Mouse (Mus musculus) hindbrain, postnatal 0 days (tissue): ENCODE results near the gene Abcc8. TPM values are rescaled to one million over a fixed set of nuclear protein-coding genes. Genes with fewer than 3 reads are reported as not detected.
A peak's percentile ranks its signal among the peaks of the same experiment; 100 is the strongest.

Source experiments
- ATAC-seq: fragments of 200-750 bp; cut with Nextera tagmentation; 2 replicates; pipeline ENCODE4 v1.8.0; 2017; ENCODE audit warnings: mild to moderate bottlenecking, moderate TSS enrichment, moderate library complexity
- DNase-seq: peaks from one replicate; pipeline ENCODE4 v3.0.0-alpha.2; 2015; ENCODE audit warnings: low spot score
- H3K27ac ChIP-seq: fragments of 300-500 bp; sonication (generic); 2 replicates; pipeline ENCODE4 v1.5.1; 2014; ENCODE audit warnings: mild to moderate bottlenecking
- H3K27me3 ChIP-seq: fragments of 300-500 bp; sonication (generic); 2 replicates; pipeline ENCODE4 v1.6.1; 2014; ENCODE audit warnings: low read length, mixed read lengths; ENCODE audit not compliant: insufficient read depth
- H3K36me3 ChIP-seq: fragments of 300-500 bp; sonication (generic); 2 replicates; pipeline ENCODE4 v1.6.1; 2014; ENCODE audit warnings: low read length, mixed read lengths; ENCODE audit not compliant: insufficient read depth
- H3K4me1 ChIP-seq: fragments of 300-500 bp; sonication (generic); 2 replicates; pipeline ENCODE4 v1.6.1; 2014; ENCODE audit warnings: antibody characterized with exemption, low read length, mixed read lengths; ENCODE audit not compliant: insufficient read depth
- H3K4me2 ChIP-seq: fragments of 300-500 bp; sonication (generic); 2 replicates; pipeline ENCODE4 v1.6.1; 2014; ENCODE audit warnings: low read depth, mild to moderate bottlenecking, low read length, moderate library complexity, mixed read lengths
- H3K4me3 ChIP-seq: fragments of 300-500 bp; sonication (generic); 2 replicates; pipeline ENCODE4 v1.5.1; 2014; ENCODE audit warnings: low read length
- H3K9ac ChIP-seq: fragments of 300-500 bp; sonication (generic); replicated peaks from 2 replicates; pipeline ENCODE4 v1.6.1; 2014; ENCODE audit warnings: mild to moderate bottlenecking, low read length, moderate library complexity, mixed read lengths
- H3K9me3 ChIP-seq: fragments of 300-500 bp; sonication (generic); 2 replicates; pipeline ENCODE4 v1.6.1; 2016; ENCODE audit warnings: low read length, mixed read lengths
- CTCF ChIP-seq: IDR thresholded peaks from 2 replicates; pipeline ENCODE4 v1.5.1; 2016; ENCODE audit warnings: antibody characterized with exemption, control low read depth, low read depth
- WGBS: fragments of 180-500 bp; shearing (Covaris S2); extraction: QIAGEN DNeasy Blood & Tissue Kit; methylation state at CpG from one replicate; pipeline ENCODE4 v1.1.7; 2014; 5-methylcytosine and 5-hydroxymethylcytosine counted together
- polyA plus RNA-seq: library from polyadenylated mRNA; unstranded; fragments of >200 nt; fragmentation: Nextera tagmentation; extraction: Ambion mirVana; gene quantifications from 2 replicates; pipeline ENCODE4 v1.2.1, GENCODE M21; 2015
- total RNA-seq: library from RNA; depleted of rRNA; stranded (reverse); fragments of >200 nt; gene quantifications from 2 replicates; pipeline ENCODE4 v1.2.3, GENCODE M21; 2014

The Abcc8 gene
- total and polyA plus RNA-seq, 2 experiments from 2014 or later, result 11.2 to 29.8 TPM

DNA sequence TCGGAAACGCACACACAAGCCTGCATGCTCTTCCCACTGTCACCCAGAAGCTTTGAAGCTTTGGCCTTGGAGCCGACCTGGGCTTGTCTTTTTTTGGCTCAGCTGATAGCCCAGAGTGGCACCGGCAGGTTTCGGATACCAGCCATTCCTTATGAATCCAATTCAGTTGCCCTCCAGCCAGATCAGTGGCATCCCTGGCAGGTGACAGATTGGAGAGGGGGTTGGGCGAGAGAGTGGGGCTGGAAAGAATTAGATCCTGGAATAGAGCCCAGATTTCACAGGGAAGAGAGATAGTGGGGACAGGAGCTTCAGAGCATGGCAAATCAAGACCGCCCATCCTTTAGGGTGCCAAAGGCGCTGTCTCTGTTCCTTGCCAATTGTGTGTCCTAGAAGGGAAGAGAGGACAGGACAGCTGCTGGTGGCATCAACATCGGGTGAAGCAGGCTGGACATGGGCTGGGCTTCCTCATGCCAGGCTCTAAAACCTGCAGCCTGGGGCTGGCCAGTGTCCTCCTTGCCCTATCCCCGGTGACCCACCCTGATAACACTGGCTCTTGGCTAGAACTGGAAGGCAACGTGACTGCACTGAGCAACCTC, 17.6 kb downstream of the Abcc8 start:
- 44% methylated on average over 11 of the region's 11 CpGs for WGBS
- Histone ChIP-seq H3K4me3 (no peak overlapping the region), H3K4me2 (no peak overlapping the region), H3K4me1 (peaks cover 3% of the 10 kb centered on the region; the same call in 1 of the 2 replicates), H3K9ac (0 out of 2 replicates have a peak overlapping the region, but pooled peaks have one; percentile 17), H3K27me3 (no peaks in the 10 kb centered on the region), H3K9me3 (no peaks in the 10 kb centered on the region), H3K36me3 (no peaks in the 10 kb centered on the region; the same call in 1 of the 2 replicates), H3K27ac (peak overlapping the region; percentile 68)
- ATAC-seq (peak; percentile 73), DNase-seq (peak; percentile 67)
- TF ChIP-seq CTCF, result no peak

DNA sequence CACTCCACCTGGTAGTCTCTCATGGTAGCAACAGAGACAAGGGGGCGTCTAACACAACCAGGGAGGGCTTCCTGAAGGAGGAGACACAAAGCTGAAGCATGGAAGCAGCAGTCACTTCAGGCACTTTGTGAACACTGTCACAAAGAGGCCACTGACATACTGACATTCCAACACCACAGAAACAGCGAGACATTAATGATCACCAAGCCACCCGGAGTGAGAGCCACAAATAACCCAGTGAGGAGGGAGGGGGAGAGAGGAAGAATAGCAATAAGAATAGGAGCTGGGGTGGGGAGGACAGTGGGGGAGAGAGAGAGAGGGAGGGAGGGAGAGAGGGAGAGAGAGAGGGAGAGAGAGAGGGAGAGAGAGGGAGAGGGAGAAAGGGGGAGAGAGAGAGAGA, 18.2 kb downstream of the Abcc8 start:
- Histone ChIP-seq H3K4me2 (no peak overlapping the region), H3K36me3 (no peaks in the 10 kb centered on the region; the same call in 1 of the 2 replicates), H3K9ac (no peak overlapping the region), H3K9me3 (no peaks in the 10 kb centered on the region), H3K4me3 (no peak overlapping the region), H3K4me1 (peaks cover 3% of the 10 kb centered on the region; the same call in 1 of the 2 replicates), H3K27ac (0 out of 2 replicates have a peak overlapping the region, but pooled peaks have one; percentile 20), H3K27me3 (no peaks in the 10 kb centered on the region)
- no peak for DNase-seq
- WGBS, result 21% methylated on average over 3 of the region's 3 CpGs
- no peak for TF ChIP-seq CTCF
- ATAC-seq, result no peak

DNA sequence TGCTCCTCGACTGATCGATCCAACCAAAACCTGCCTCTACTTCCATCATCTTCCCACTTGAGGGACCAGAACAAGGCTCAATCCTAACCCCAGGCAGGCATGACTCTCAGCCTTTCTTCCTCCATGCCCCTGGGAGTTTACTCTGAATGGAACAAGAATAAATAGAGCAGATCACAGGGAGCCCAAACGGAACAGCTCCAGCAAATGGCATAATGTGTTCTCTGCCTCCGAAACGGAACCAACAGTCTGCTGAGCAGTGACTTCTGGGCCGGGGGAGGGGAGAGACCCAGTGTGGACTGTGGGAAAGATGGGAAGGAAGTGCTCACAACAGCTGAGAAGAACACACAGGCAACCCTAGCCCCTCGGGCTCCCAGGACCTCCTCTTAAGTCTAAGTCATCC, 22.1 kb downstream of the Abcc8 start:
- Histone ChIP-seq H3K4me2 (no peak overlapping the region), H3K9me3 (no peaks in the 10 kb centered on the region), H3K4me3 (no peak overlapping the region), H3K27me3 (no peaks in the 10 kb centered on the region), H3K36me3 (no peaks in the 10 kb centered on the region), H3K4me1 (peaks cover 3% of the 10 kb centered on the region; the same call in 1 of the 2 replicates), H3K27ac (no peak overlapping the region), H3K9ac (no peak overlapping the region)
- TF ChIP-seq CTCF, result no peak
- ATAC-seq, result no peak
- 66% methylated on average over 7 of the region's 7 CpGs for WGBS
- DNase-seq, result no peak

DNA sequence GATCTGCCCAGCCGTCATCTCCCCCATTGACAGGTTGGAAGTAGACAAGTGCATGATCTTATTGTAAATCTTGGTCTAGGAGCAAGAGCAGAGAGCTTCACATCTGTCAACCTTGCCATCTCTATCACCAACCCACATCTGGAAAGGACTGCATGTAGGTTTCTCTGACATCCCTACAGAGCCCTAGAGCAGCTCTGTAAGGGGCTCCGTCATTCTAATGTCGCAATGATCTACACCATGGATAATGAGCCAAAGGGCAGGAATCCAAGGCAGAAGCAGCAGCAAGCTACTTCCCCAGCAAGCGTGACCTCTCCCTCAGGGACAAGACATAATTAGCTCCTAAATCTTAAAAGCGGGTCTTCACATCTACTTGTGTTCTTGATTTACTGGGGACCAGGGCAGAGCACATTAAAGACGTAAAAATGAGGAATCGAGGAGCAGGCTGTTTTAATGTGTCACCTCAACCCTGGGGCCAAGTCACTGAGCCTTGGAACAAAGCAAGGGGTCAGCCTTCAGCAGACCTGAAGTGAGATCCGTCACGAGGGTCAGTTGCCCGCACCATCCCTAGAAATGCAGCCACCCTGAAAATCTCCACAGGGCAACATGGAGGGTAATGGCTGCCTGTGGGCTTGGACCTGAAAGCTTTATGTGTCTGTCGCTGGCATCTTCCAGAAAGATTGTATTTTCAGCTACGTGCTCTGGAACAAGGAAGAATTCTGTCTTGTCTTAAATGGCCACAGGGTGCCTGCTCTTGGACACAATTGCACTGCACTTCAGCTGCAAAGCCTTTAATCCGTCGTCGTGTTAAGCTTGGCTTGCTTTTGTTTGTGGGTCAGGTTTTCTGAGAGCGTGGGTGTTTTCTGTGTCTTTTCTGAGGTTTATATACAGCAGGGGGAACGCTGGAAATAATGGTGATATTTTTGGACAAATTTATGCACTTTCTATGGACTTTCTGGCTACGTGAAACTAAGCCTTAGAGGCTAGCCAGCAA, 25.0 kb downstream of the Abcc8 start:
- 29% methylated on average over 18 of the region's 18 CpGs for WGBS
- Histone ChIP-seq H3K9me3 (no peaks in the 10 kb centered on the region), H3K4me3 (no peak overlapping the region), H3K36me3 (no peaks in the 10 kb centered on the region), H3K9ac (no peak overlapping the region), H3K27me3 (no peaks in the 10 kb centered on the region), H3K27ac (peak overlapping the region; percentile 45; the same call in 1 of the 2 replicates), H3K4me1 (no peaks in the 10 kb centered on the region), H3K4me2 (no peak overlapping the region)
- no peak for TF ChIP-seq CTCF
- DNase-seq, result no peak
- ATAC-seq, result no peak

DNA sequence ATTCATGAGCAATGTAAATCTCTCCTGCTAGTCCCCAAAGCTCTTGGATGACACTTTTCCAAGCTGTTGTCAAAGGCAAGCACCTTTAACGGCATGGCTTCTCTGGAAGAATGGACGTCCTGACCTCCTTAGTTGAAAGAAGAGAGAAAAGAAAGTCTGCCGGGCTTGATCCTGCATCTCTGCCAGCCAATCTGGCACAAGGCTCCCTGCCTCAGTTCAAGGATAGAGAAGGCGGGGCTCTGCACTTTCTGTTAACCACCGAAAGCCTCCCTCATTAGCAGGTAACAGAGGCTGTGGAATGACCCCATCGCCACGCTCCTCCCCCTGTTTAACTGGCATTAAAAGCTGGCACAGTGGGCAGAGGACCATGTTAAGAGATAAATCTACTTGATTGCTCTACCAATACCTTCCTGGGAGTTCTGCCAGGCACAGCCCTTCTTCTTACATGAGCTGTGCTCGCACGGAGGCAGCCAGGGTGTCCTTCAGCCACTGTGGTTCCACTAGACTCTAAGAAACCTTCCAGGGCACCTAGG, 26.9 kb downstream of the Abcc8 start:
- H3K27ac ChIP-seq, result no peak overlapping the region
- H3K4me1 ChIP-seq, result no peaks in the 10 kb centered on the region
- H3K36me3 ChIP-seq, result no peaks in the 10 kb centered on the region
- no peak for ATAC-seq
- no peaks in the 10 kb centered on the region for H3K27me3 ChIP-seq
- no peak for TF ChIP-seq CTCF
- H3K4me3 ChIP-seq, result no peak overlapping the region
- H3K9me3 ChIP-seq, result no peaks in the 10 kb centered on the region
- no peak for DNase-seq
- no peak overlapping the region for H3K4me2 ChIP-seq
- H3K9ac ChIP-seq, result no peak overlapping the region
- 51% methylated on average over 9 of the region's 9 CpGs for WGBS

DNA sequence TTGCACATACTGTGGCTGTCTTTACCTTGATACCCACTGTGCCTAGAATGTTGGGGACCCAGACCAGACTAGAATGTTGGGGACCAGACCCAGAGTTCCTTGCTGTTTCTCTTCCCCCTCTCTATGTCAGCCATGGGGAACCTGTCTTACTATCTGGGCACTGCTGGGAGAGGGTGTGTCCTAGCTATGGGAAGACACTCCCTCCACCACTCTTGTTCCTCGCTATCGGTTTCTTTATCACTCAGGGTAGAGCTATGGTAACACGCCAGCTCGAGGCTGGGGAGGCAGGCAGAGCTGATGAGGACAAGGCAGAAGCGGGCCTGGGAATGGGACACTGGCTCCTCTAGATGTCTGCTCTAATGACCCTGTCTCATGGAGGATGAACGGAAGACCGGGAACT, 32.4 kb downstream of the Abcc8 start:
- DNase-seq, result no peak
- Histone ChIP-seq H3K9me3 (no peaks in the 10 kb centered on the region), H3K36me3 (no peaks in the 10 kb centered on the region), H3K27me3 (no peaks in the 10 kb centered on the region), H3K9ac (no peak overlapping the region), H3K4me2 (no peak overlapping the region), H3K27ac (no peak overlapping the region), H3K4me3 (no peak overlapping the region), H3K4me1 (no peaks in the 10 kb centered on the region; the same call in 1 of the 2 replicates)
- no peak for TF ChIP-seq CTCF
- 83% methylated on average over 7 of the region's 7 CpGs for WGBS
- ATAC-seq, result no peak
